8 mouse cellular contexts compared by ENCODE assay signal in the genomic region with DNA sequence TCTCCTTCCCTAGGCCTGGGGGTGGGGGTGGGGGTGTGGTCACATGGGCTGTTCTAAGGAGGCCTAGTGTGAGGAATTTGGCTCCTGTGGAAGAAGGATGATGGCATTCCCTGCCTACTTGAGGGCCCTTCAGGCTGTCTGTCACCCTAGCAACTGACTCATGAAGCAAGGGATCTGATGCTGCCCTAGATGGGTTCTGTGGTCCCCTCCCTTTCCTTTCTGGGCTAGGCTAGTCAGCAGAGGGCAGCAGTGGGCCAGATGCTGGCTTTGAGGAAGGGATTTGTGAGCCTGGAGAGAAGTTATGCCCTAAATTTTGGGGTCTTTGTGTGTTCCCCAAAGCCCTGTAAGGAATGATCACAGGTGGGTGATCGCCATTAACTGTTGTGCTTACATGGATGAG. TPM values are rescaled to one million over a fixed set of nuclear protein-coding genes. Genes with fewer than 3 reads are reported as not detected.
DNase-seq lines count a peak whose midpoint lies in the region; ATAC-seq and TF ChIP-seq lines count a peak whose summit lies in the region.

No protein-coding gene starts in this region.

- intact Hi-C loops in left cerebral cortex, postnatal 25 days (cut with DNase I) = loop anchor here (1.0 kb wide), 1 partner anchor 16 kb away; no protein-coding TSS in a partner anchor

- H3K4me1 ChIP-seq in kidney, adult 2 months (ENCODE audit: control insufficient read depth, insufficient read depth, low read length) = no peaks in the 10 kb centered on the region
- H3K4me1 ChIP-seq in kidney, embryonic 16.5 days (ENCODE audit: insufficient read depth, low read length) = no peaks in the 10 kb centered on the region
- H3K4me1 ChIP-seq in MEL (ENCODE audit: control insufficient read depth in 1 of 2, insufficient read depth in 2 of 2, low read length in 2 of 2) = no peaks in the 10 kb centered on the region
- H3K4me1 ChIP-seq in cerebellum, adult 2 months (ENCODE audit: control insufficient read depth, insufficient read depth, low read length) = peaks cover 6% of the 10 kb centered on the region; the same call in 1 of the 2 replicates

- no peaks in the 10 kb centered on the region for H3K36me3 ChIP-seq in kidney, adult 2 months (ENCODE audit: control insufficient read depth, insufficient read depth, low read length)
- no peaks in the 10 kb centered on the region for H3K36me3 ChIP-seq in kidney, embryonic 16.5 days (ENCODE audit: insufficient read depth, low read length)
- no peaks in the 10 kb centered on the region for H3K36me3 ChIP-seq in MEL (ENCODE audit: control insufficient read depth in 1 of 2, insufficient read depth in 2 of 2, low read length in 2 of 2)

- TF ChIP-seq POLR2A in kidney, adult 2 months (IDR thresholded peaks at IDR 0.05; ENCODE audit: low read depth, low read length) = no peak
- TF ChIP-seq POLR2A in MEL (IDR thresholded peaks at IDR 0.05; ENCODE audit: control insufficient read depth in 1 of 2, insufficient read depth in 1 of 2, low read depth in 1 of 2, low read length in 2 of 2, poor library complexity in 1 of 2) = no peak
- no peak for TF ChIP-seq POLR2A in cerebellum, adult 2 months (IDR thresholded peaks at IDR 0.05; ENCODE audit: borderline replicate concordance, insufficient read depth, low read length)

- no peak for DNase-seq in kidney, adult 2 months
- peak; percentile 30 for DNase-seq in MEL (ENCODE audit: low read depth, low spot score)
- peak; percentile 68 to 77 for DNase-seq in cerebellum, adult 2 months
- peak; percentile 40 to 85 for DNase-seq in left cerebral cortex, postnatal 25 days (ENCODE audit: low spot score in 2 of 2)
- peak; percentile 58 for DNase-seq in right cerebral cortex, postnatal 25 days

- no peak overlapping the region for H3K4me2 ChIP-seq in kidney, embryonic 16.5 days (replicated peaks; ENCODE audit: low read depth, low read length)

- H3K27ac ChIP-seq in kidney, adult 2 months (ENCODE audit: insufficient read depth, low read depth, low read length) = no peak overlapping the region
- H3K27ac ChIP-seq in kidney, embryonic 16.5 days (ENCODE audit: low read length) = no peak overlapping the region
- H3K27ac ChIP-seq in MEL (ENCODE audit: control insufficient read depth, low read depth, low read length) = no peak overlapping the region
- H3K27ac ChIP-seq in cerebellum, adult 2 months (ENCODE audit: insufficient read depth, low read length) = no peak overlapping the region

- TF ChIP-seq CTCF in kidney, adult 2 months (conservative IDR thresholded peaks at IDR 0.05; ENCODE audit: insufficient read depth, insufficient read length, low read depth, low read length) = peak; percentile 46; the same call in 1 of the 2 replicates
- peak; percentile 65 to 78 (median 72) for TF ChIP-seq CTCF in MEL (IDR thresholded peaks at IDR 0.05 in 2 of 3, conservative IDR thresholded peaks at IDR 0.05 in 1 of 3; ENCODE audit: control insufficient read depth in 1 of 3, insufficient read depth in 1 of 3, low read depth in 2 of 3, low read length in 3 of 3, poor library complexity in 1 of 3, severe bottlenecking in 1 of 3)
- peak; percentile 89 for TF ChIP-seq CTCF in cerebellum, adult 2 months (IDR thresholded peaks at IDR 0.05; ENCODE audit: borderline replicate concordance, insufficient read depth, low read depth, low read length)

- TF ChIP-seq EP300 in MEL (IDR thresholded peaks at IDR 0.05; ENCODE audit: low read depth in 1 of 2, low read length in 2 of 2) = no peak

- 68% methylated on average over 1 of the region's 1 CpGs for WGBS in kidney, adult 2 months
- WGBS in kidney, embryonic 16.5 days = 74% methylated on average over 1 of the region's 1 CpGs
- WGBS in cerebellum, adult 2 months = 62% methylated on average over 1 of the region's 1 CpGs

- H3K4me3 ChIP-seq in kidney, adult 2 months (ENCODE audit: insufficient read depth, low read depth, low read length) = no peak overlapping the region
- H3K4me3 ChIP-seq in kidney, embryonic 16.5 days (ENCODE audit: low read length) = no peak overlapping the region
- H3K4me3 ChIP-seq in MEL (ENCODE audit: control insufficient read depth in 1 of 2, insufficient read depth in 1 of 2, low read depth in 2 of 2, low read length in 2 of 2) = no peak overlapping the region
- H3K4me3 ChIP-seq in cerebellum, adult 2 months (replicated peaks; ENCODE audit: insufficient read depth, low read depth, low read length) = no peak overlapping the region

- no peak for ATAC-seq in kidney, embryonic 16.5 days (ENCODE audit: low FRiP score, low TSS enrichment)
- peak; percentile 86 for ATAC-seq in frontal cortex, adult (ENCODE audit: low TSS enrichment)
- ATAC-seq in inflammation-experienced regulatory T-cells, adult 6 months = no peak

- H3K27me3 ChIP-seq in kidney, adult 2 months (replicated peaks; ENCODE audit: control insufficient read depth, insufficient read depth, low read length) = no peaks in the 10 kb centered on the region; the same call in 1 of the 2 replicates
- H3K27me3 ChIP-seq in kidney, embryonic 16.5 days (ENCODE audit: insufficient read depth, low read length) = no peaks in the 10 kb centered on the region
- peaks cover 0 to 1% of the 10 kb centered on the region in 2 experiments; a peak in 2 of 4 replicates for H3K27me3 ChIP-seq in MEL (ENCODE audit: control insufficient read depth in 1 of 2, insufficient read depth in 2 of 2, low read length in 2 of 2)
- H3K27me3 ChIP-seq in cerebellum, adult 2 months (ENCODE audit: control insufficient read depth, insufficient read depth, low read length) = no peaks in the 10 kb centered on the region

- peak; percentile 45 for TF ChIP-seq RAD21 in MEL (IDR thresholded peaks at IDR 0.05; ENCODE audit: low read depth, low read length)

- no peaks in the 10 kb centered on the region for H3K79me2 ChIP-seq in MEL (ENCODE audit: control insufficient read depth, insufficient read depth, low read length, poor library complexity)

- H3K9ac ChIP-seq in kidney, embryonic 16.5 days (replicated peaks; ENCODE audit: low read length) = no peak overlapping the region
- no peak overlapping the region for H3K9ac ChIP-seq in MEL (ENCODE audit: control insufficient read depth, low read depth, low read length, poor library complexity, severe bottlenecking)

- no peaks in the 10 kb centered on the region for H3K9me3 ChIP-seq in kidney, embryonic 16.5 days (ENCODE audit: low read length)
- no peaks in the 10 kb centered on the region for H3K9me3 ChIP-seq in MEL (replicated peaks; ENCODE audit: insufficient read depth, low read length)

TF ChIP-seq in MEL, 35 proteins besides CTCF, POLR2A, EP300 and RAD21:
- TF ChIP-seq RCOR1 (IDR thresholded peaks at IDR 0.05; ENCODE audit: low read depth, low read length) (no peak), ZC3H11A (IDR thresholded peaks at IDR 0.05; ENCODE audit: low read depth, low read length) (peak; percentile 12; the same call in 1 of the 2 replicates), NELFE (IDR thresholded peaks at IDR 0.05; ENCODE audit: low read depth, low read length) (no peak), JUND (IDR thresholded peaks at IDR 0.05; ENCODE audit: low read depth, low read length) (no peak), SMC3 (IDR thresholded peaks at IDR 0.05; ENCODE audit: low read depth, low read length) (peak; percentile 76), TCF12 (IDR thresholded peaks at IDR 0.05; ENCODE audit: low read depth, low read length) (no peak)

RNA-seq across cellular contexts. Expression of gene Bhlhe23, which starts 29.3 kb away (rescaled TPM):
- not detected in 2 replicates for polyA plus RNA-seq in kidney, adult 2 months (2012; rRNA removed)
- polyA plus RNA-seq in kidney, embryonic 16.5 days (2015; fragmentation: Nextera tagmentation; extraction: Ambion mirVana) = not detected in 2 replicates
- not detected in 2 replicates for total RNA-seq in MEL (2012; rRNA removed)
- polyA plus RNA-seq in MEL (2012; ENCODE audit: insufficient read depth in 1 of 2, insufficient read length in 2 of 2, low read depth in 1 of 2, low replicate concordance in 2 of 2, missing spikeins in 1 of 2) = not detected
- polyA plus RNA-seq in cerebellum, adult 2 months (2012; rRNA removed) = 0.06 TPM in 1 of 2 replicates, not detected in the other
- under 1 TPM in 1 of 2 experiments, not detected in 1; 0.16 TPM for total RNA-seq in left cerebral cortex, postnatal 25 days (2021)
- polyA plus RNA-seq in inflammation-experienced regulatory T-cells, adult 6 months (2017; shearing (Covaris generic)) = not detected
